Mouse (Mus musculus): Measurements from ENCODE around the gene Tgfa. TPM values are rescaled to one million over a fixed set of nuclear protein-coding genes. Genes with fewer than 3 reads are reported as not detected.

Tgfa gene
- polyA plus RNA-seq, 2 experiments, result 2.7 to 3.1 TPM

GRCm38 (mm10) chr6:86188741-86189480 is 6.1 kb upstream of the Tgfa start:
- no peak overlapping the region for H3K9ac ChIP-seq (ENCODE audit: low read depth, low read length, severe bottlenecking)
- H3K4me3 ChIP-seq (replicated peaks; ENCODE audit: low read length), result no peak overlapping the region
- DNase-seq (ENCODE audit: low spot score) (no peak), ATAC-seq (ENCODE audit: low FRiP score, low read depth) (no peak)
- H3K9me3 ChIP-seq (ENCODE audit: control insufficient read depth, low read length), result no peaks in the 10 kb centered on the region
- no peak for TF ChIP-seq POLR2A (IDR thresholded peaks at IDR 0.05; ENCODE audit: borderline replicate concordance, extremely low read depth, insufficient read depth, insufficient read length)
- H3K36me3 ChIP-seq (ENCODE audit: control insufficient read depth, insufficient read depth, low read length), result no peaks in the 10 kb centered on the region
- H3K4me2 ChIP-seq (replicated peaks; ENCODE audit: low read depth, low read length, severe bottlenecking), result no peak overlapping the region
- no peak overlapping the region for H3K27ac ChIP-seq (replicated peaks; ENCODE audit: low read depth, low read length)
- H3K27me3 ChIP-seq (ENCODE audit: control insufficient read depth, insufficient read depth, low read length), result peaks cover 1% of the 10 kb centered on the region; the same call in 1 of the 2 replicates
- H3K4me1 ChIP-seq (ENCODE audit: control insufficient read depth, insufficient read depth, low read length), result no peaks in the 10 kb centered on the region; the same call in 1 of the 2 replicates
- 71% methylated on average over 11 of the region's 11 CpGs for WGBS

GRCm38 (mm10) chr6:86190622-86191021 is 4.4 kb upstream of the Tgfa start:
- peaks cover 17% of the 10 kb centered on the region for H3K27me3 ChIP-seq (ENCODE audit: control insufficient read depth, insufficient read depth, low read length)
- 90% methylated on average over 3 of the region's 3 CpGs for WGBS

GRCm38 (mm10) chr6:86192978-86193377 is 2.0 kb upstream of the Tgfa start:
- Histone ChIP-seq H3K4me1 (ENCODE audit: control insufficient read depth, insufficient read depth, low read length) (peaks cover 15% of the 10 kb centered on the region), H3K36me3 (ENCODE audit: control insufficient read depth, insufficient read depth, low read length) (no peaks in the 10 kb centered on the region), H3K9me3 (ENCODE audit: control insufficient read depth, low read length) (no peaks in the 10 kb centered on the region), H3K4me2 (replicated peaks; ENCODE audit: low read depth, low read length, severe bottlenecking) (no peak overlapping the region), H3K27me3 (ENCODE audit: control insufficient read depth, insufficient read depth, low read length) (peaks cover 27% of the 10 kb centered on the region), H3K9ac (ENCODE audit: low read depth, low read length, severe bottlenecking) (no peak overlapping the region), H3K4me3 (replicated peaks; ENCODE audit: low read length) (no peak overlapping the region), H3K27ac (replicated peaks; ENCODE audit: low read depth, low read length) (no peak overlapping the region)
- no peak for TF ChIP-seq POLR2A (IDR thresholded peaks at IDR 0.05; ENCODE audit: borderline replicate concordance, extremely low read depth, insufficient read depth, insufficient read length)
- DNase-seq (ENCODE audit: low spot score) (no peak), ATAC-seq (ENCODE audit: low FRiP score, low read depth) (no peak)
- WGBS, result 76% methylated on average over 3 of the region's 3 CpGs

More at GRCm38 (mm10) chr6:86190622-86191021, 4.4 kb upstream of the Tgfa start:
- H3K4me2 ChIP-seq (replicated peaks; ENCODE audit: low read depth, low read length, severe bottlenecking), result no peak overlapping the region
- H3K4me1 ChIP-seq (ENCODE audit: control insufficient read depth, insufficient read depth, low read length), result peaks cover 4% of the 10 kb centered on the region; the same call in 1 of the 2 replicates
- no peak overlapping the region for H3K4me3 ChIP-seq (replicated peaks; ENCODE audit: low read length)
- ATAC-seq (ENCODE audit: low FRiP score, low read depth) (no peak), DNase-seq (ENCODE audit: low spot score) (no peak)
- no peaks in the 10 kb centered on the region for H3K36me3 ChIP-seq (ENCODE audit: control insufficient read depth, insufficient read depth, low read length)
- no peaks in the 10 kb centered on the region for H3K9me3 ChIP-seq (ENCODE audit: control insufficient read depth, low read length)
- no peak overlapping the region for H3K9ac ChIP-seq (ENCODE audit: low read depth, low read length, severe bottlenecking)
- H3K27ac ChIP-seq (replicated peaks; ENCODE audit: low read depth, low read length), result no peak overlapping the region
- TF ChIP-seq POLR2A (IDR thresholded peaks at IDR 0.05; ENCODE audit: borderline replicate concordance, extremely low read depth, insufficient read depth, insufficient read length), result no peak

GRCm38 (mm10) chr6:86193879-86194278 is 1.1 kb upstream of the Tgfa start:
- DNase-seq (ENCODE audit: low spot score) (no peak), ATAC-seq (ENCODE audit: low FRiP score, low read depth) (no peak)
- no peak overlapping the region for H3K4me2 ChIP-seq (replicated peaks; ENCODE audit: low read depth, low read length, severe bottlenecking)
- no peak overlapping the region for H3K9ac ChIP-seq (ENCODE audit: low read depth, low read length, severe bottlenecking)
- no peak overlapping the region for H3K27ac ChIP-seq (replicated peaks; ENCODE audit: low read depth, low read length)
- H3K36me3 ChIP-seq (ENCODE audit: control insufficient read depth, insufficient read depth, low read length), result no peaks in the 10 kb centered on the region
- WGBS, result 54% methylated on average over 5 of the region's 5 CpGs
- H3K9me3 ChIP-seq (ENCODE audit: control insufficient read depth, low read length), result no peaks in the 10 kb centered on the region
- peaks cover 15% of the 10 kb centered on the region for H3K4me1 ChIP-seq (ENCODE audit: control insufficient read depth, insufficient read depth, low read length)
- H3K27me3 ChIP-seq (ENCODE audit: control insufficient read depth, insufficient read depth, low read length), result peaks cover 27% of the 10 kb centered on the region
- H3K4me3 ChIP-seq (replicated peaks; ENCODE audit: low read length), result no peak overlapping the region
- TF ChIP-seq POLR2A (IDR thresholded peaks at IDR 0.05; ENCODE audit: borderline replicate concordance, extremely low read depth, insufficient read depth, insufficient read length), result no peak

- Histone ChIP-seq H3K36me3 (ENCODE audit: control insufficient read depth, insufficient read depth, low read length) (no peaks in the 10 kb centered on the region), H3K9me3 (ENCODE audit: control insufficient read depth, low read length) (no peaks in the 10 kb centered on the region), H3K27ac (replicated peaks; ENCODE audit: low read depth, low read length) (no peak overlapping the region), H3K4me3 (replicated peaks; ENCODE audit: low read length) (peak overlapping the region; percentile 67), H3K27me3 (ENCODE audit: control insufficient read depth, insufficient read depth, low read length) (peaks cover 27% of the 10 kb centered on the region), H3K4me2 (replicated peaks; ENCODE audit: low read depth, low read length, severe bottlenecking) (peak overlapping the region; percentile 98), H3K9ac (ENCODE audit: low read depth, low read length, severe bottlenecking) (no peak overlapping the region), H3K4me1 (ENCODE audit: control insufficient read depth, insufficient read depth, low read length) (peaks cover 15% of the 10 kb centered on the region)
- no peak for TF ChIP-seq POLR2A (IDR thresholded peaks at IDR 0.05; ENCODE audit: borderline replicate concordance, extremely low read depth, insufficient read depth, insufficient read length)
- DNase-seq (ENCODE audit: low spot score), result no peak
- no peak for ATAC-seq (ENCODE audit: low FRiP score, low read depth)
- WGBS, result 3% methylated on average over 14 of the region's 14 CpGs
Measured at GRCm38 (mm10) chr6:86196034-86196433, 1.0 kb downstream of the Tgfa start.

All from limb, embryonic 14.5 days (tissue).